Mouse (Mus musculus) cerebellum, postnatal 10 days (tissue): ENCODE data around the gene BC051665.
A peak's percentile ranks its signal among the peaks of the same experiment; 100 is the strongest.

Source experiments
- DNase-seq, 2 experiments: peaks; one replicate each; pipeline ENCODE4 v3.0.0; 2021; ENCODE audit warnings: mixed read lengths in 2 of 2

Gene BC051665

GRCm38 (mm10) chr13:60786264-60786663, at the start of gene BC051665:
Gene BC051665 (minus strand): TSS chr13:60786364.
- DNase-seq, result no peak

- DNase-seq, result no peak
These were observed 39.9 kb upstream of the BC051665 start for GRCm38 (mm10) chr13:60826052-60826451.

GRCm38 (mm10) chr13:60820486-60821175, 34.5 kb upstream of the BC051665 start:
- no peak for DNase-seq

- DNase-seq, result peak; percentile 34 to 54
These were observed 33.3 kb upstream of the BC051665 start for GRCm38 (mm10) chr13:60819469-60819868.

DNA sequence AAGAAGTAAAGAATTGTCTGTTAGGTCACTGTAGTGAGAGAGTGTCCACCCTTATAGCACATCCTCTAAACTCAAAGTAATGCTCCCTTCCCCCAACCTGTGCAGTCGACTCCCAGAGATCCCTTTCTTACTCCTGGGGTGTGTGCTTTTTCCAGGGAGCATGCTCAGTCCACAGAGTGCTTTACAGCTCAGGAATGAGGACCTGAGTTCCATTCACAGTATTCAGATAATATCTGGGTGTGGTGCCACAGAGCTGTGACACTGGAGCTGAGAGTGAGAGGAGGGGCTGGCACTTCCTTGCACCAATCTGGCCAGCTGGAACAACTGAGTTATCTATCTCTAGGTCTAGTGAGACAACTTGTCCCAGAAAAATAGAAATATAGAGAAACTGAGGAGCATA, 27.6 kb upstream of the BC051665 start:
- DNase-seq, result no peak

DNA sequence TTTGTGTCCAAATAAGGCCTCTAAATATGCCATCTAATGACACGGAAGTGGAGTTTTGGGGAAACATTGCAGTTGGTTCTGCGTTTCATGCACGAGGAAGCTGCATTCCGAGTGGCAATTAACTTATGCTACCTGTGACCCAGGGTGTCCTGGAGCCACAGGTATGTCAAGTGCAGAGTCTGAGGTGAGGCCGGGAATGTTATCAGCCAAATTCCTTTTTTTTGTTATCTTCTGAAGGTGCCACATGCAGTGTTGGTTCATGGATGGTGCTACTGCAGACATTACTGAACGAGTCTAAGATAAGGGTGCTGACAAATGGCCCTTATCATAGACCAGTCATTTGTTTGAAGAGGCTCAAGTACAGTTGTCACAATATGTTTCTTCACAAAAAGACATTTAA, 26.6 kb upstream of the BC051665 start:
- DNase-seq, result no peak

GRCm38 (mm10) chr13:60809690-60810089, 23.5 kb upstream of the BC051665 start:
- DNase-seq, result no peak

- no peak for DNase-seq
These were observed 16.6 kb upstream of the BC051665 start, which contains the start of gene Ctsll3 for GRCm38 (mm10) chr13:60802749-60803148. Gene Ctsll3 (minus strand): TSS chr13:60802849.

DNA sequence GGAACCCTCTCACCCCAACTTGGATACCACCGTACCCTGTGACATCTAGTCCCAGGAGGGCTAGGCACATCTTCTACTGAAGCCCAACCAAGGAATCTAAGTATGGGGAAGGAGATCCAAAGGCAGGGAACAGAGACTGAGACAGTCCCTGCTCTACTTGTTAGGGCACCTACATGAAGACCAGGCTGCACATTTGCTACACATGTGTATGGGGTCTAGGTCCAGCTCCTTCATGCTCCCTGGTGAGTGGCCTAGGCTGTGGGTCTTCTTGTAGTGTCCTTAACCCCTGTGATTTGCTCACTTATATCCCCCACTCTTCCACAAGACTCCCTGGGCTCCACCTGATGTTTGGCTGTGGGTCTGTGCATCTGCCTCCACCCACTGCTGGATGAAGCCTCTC, 3.3 kb upstream of the BC051665 start:
- DNase-seq, result no peak

DNA sequence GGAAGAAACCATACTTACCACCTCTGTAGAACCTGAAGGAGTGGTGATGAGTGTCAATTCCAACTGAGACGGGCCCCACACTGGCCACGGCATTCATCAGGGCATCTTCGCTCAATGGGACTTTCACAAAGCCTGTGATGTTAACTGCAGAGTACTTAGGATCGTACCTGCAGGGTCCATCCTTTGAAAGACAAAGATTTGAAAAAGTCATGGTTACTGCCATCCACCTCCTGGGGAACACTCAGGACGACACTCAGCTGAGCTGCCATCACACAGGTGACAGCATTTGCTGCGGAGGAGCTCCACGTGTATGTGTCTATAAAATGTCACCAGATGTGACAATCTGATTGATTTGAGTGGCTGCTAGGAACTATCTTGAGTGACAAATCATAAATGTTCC, 2.9 kb downstream of the BC051665 start:
- no peak for DNase-seq

GRCm38 (mm10) chr13:60780534-60780933, 5.6 kb downstream of the BC051665 start:
- no peak for DNase-seq

GRCm38 (mm10) chr13:60761161-60761560, 25.0 kb downstream of the BC051665 start:
- DNase-seq, result no peak

- DNase-seq, result no peak
These were observed 25.8 kb downstream of the BC051665 start for GRCm38 (mm10) chr13:60760392-60760791.

DNA sequence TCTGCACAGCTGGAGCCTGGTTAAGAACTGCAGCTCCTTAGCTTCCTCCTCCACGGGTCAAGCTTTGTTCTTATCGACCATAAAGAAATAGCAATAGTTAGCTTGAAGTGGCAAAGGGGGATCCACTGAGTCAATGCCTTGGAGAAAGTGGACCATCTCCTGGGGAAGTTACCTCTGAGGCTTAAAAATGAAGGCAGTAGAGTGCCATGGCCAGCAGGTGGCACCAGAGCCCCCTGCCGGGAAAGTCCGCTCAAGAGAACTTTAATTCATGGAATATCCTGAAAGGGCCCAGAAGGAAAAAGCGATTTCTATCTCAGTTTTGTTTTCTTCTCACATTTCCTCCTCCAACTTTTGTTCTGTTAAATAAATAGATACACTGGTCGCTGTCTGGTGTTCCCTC, 27.0 kb downstream of the BC051665 start:
- peak; percentile 64 to 65 for DNase-seq

DNA sequence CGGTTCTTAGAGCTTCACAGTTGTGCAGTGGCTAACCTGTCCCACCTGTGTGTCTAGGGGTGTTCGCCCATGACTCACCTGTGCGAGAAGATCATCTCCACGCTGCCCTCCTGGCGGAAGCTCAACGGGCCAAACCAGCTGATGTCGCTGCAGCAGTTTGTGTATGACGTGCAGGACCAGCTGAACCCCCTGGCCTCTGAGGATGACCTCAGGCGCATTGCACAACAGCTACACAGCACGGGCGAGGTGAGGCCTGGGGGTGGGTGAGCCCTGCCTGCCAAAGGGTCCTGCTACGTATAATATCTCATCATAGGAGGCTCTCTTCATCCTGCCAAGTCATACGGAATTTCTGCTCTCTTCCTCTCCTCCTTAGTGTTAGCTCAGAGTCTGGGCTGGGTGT, 28.9 kb downstream of the BC051665 start:
- no peak for DNase-seq

DNA sequence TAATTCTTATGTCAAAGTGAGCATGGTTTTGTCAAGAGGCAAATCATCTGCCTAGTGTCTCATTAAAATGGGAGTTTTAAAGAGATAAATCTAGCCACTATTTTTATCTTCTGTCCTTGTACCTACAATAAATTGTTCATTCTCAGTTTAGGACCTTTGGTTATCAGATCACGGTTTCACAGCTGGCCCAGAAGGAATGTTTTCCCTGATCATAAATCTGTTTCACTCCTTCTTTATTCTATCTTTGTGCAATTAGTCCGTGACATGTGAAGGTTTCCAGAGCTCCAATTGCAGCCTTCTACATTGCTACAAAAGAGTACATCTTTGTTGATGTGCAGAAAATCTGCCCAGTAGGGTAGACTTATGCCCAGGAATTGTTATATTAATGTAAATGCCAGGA, 30.9 kb downstream of the BC051665 start:
- DNase-seq, result no peak

GRCm38 (mm10) chr13:60753216-60753615, 32.9 kb downstream of the BC051665 start:
- DNase-seq, result no peak

DNA sequence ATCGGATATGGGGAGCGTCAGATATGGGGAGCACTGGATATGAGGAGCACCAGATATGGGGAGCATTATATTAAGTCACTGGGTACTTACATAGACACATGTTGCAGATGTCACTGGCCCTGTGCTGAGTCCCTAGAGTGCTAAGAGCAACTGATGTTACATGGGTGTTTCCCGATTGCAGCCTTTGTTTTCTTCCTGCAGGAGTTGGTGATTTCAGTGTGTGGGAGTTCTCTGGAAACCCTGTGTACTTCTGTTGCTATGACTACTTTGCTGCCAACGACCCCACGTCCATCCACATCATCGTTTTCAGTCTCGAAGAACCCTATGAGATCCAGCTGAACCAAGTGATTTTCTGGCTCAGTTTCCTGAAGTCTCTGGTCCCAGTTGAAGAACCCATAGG, 35.2 kb downstream of the BC051665 start:
- no peak for DNase-seq

DNA sequence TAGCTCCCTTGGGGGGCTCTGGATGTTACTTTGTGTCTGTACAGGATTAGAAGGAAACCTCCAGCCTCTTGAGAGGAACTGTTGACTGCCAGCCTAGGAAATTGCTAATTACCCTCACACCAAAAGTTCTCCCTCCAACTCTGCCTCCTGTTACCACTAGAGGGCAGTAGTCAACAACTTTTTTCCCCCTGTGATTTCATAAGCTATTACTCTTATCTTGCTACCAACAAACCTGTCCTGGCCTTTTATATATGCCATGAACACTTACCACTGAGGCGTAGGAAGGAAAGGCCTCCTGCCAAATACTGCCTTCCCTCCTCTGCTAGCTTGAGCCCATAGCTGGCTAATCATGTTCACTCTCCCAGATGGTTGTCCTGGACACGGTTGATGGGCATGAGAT, 37.6 kb downstream of the BC051665 start:
- no peak for DNase-seq

DNA sequence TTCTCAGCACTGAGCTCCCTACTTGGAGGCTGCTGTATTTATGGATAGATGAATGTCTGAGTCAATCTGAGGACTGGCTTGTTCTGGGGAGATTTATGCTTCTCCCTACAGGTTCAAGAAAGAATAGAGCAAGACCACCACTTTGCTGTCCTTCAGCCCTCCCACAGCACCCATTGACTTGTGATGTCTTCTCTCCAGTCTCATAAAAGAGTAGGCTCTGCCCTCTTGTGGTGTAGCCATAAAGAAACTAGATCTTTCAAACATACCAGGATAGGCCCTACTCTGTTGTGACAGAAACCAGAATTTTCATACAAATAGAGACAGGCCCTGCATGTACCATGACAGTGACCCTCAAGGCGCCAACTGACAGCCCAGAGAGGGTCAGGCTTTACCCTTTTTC, 39.0 kb downstream of the BC051665 start:
- DNase-seq, result no peak

GRCm38 (mm10) chr13:60746271-60746670, 39.9 kb downstream of the BC051665 start:
- DNase-seq, result peak; percentile 56 to 58

GRCm38 (mm10) chr13:60745358-60745757, 40.8 kb downstream of the BC051665 start:
- DNase-seq, result no peak

DNA sequence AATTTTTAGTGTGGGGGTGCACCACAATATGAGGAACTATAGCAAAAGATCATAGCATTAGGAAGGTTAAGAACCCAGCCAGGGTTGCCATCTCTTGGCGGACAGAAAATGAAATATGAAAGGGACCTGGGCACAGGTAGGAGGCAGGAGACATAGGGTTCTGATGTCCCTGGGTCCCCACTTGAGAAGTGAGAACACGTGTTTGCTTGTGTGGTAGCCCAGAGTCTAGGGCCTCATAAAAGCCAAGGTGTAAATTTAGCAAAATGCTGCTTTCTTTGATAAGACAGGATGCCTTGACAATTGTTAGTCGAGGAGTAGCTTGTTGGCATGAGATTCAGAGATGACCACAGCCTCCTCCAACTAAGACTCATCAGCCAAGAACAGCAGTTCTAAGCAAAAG, 41.4 kb downstream of the BC051665 start:
- DNase-seq, result no peak

DNA sequence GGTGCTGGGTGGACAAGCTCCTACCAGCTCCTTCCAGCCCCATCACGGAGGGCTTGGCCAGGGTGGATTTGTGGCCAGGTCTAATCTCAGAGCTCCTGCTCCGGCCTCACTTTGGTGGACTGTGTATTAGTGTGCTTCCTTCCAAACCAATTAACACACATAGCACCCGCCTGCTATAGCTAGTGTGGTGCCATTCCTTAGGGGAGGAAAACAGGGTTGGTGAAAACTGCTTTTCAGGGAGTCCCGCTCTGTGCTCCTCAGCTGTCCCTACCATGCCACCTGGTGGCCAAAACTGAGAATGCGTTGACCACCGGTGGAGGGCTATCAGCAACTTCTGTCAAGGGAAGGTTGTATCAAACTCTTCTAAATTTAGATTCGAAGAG, 42.1 kb downstream of the BC051665 start:
- peak; percentile 95 to 97 for DNase-seq

- DNase-seq, result no peak
These were observed 42.6 kb downstream of the BC051665 start for GRCm38 (mm10) chr13:60743381-60744077.
